Mouse (Mus musculus) heart, postnatal 36 days (tissue): ENCODE data around the gene Stx7. TPM values are rescaled to one million over a fixed set of nuclear protein-coding genes. Genes with fewer than 3 reads are reported as not detected.

Experiments used
- total RNA-seq, 2 experiments: library from RNA; stranded (reverse); gene quantifications; 2 replicates each; pipeline ENCODE4 v1.2.3; 2021

The Stx7 gene
- total RNA-seq, 2 experiments from 2014 or later, result 41.6 to 46.6 TPM

Other genes starting within 250 kb of the Stx7 start
- not detected for gene Taar1, start 228.9 kb upstream of the Stx7 start, total RNA-seq
- gene Taar2, start 210.7 kb upstream of the Stx7 start, total RNA-seq, result not detected
- not detected for gene Taar3, start 199.7 kb upstream of the Stx7 start, total RNA-seq
- not detected for gene Taar4, start 188.8 kb upstream of the Stx7 start, total RNA-seq
- gene Taar5, start 178.6 kb upstream of the Stx7 start, total RNA-seq, result not detected
- gene Taar6, start 163.7 kb upstream of the Stx7 start, total RNA-seq, result not detected
- not detected for gene Taar7a, start 155.8 kb upstream of the Stx7 start, total RNA-seq
- gene Taar7b, start 149.4 kb upstream of the Stx7 start, total RNA-seq, result not detected
- gene Taar7d, start 122.1 kb upstream of the Stx7 start, total RNA-seq, result not detected
- gene Taar7e, start 111.7 kb upstream of the Stx7 start, total RNA-seq, result not detected
- not detected for gene Taar7f, start 99.8 kb upstream of the Stx7 start, total RNA-seq
- gene Taar8a, start 72.8 kb upstream of the Stx7 start, total RNA-seq, result not detected
- gene Taar8b, start 57.0 kb upstream of the Stx7 start, total RNA-seq, result not detected
- not detected for gene Taar8c, start 47.4 kb upstream of the Stx7 start, total RNA-seq
- gene Taar9, start 39.8 kb upstream of the Stx7 start, total RNA-seq, result not detected
- gene Moxd1, start 74.2 kb downstream of the Stx7 start, total RNA-seq, result under 1 TPM; 0.11 to 0.30 TPM